Mouse (Mus musculus) adrenal gland, postnatal 25 days (tissue): ENCODE measurements around the gene Ecpas. TPM values are rescaled to one million over a fixed set of nuclear protein-coding genes. Genes with fewer than 3 reads are reported as not detected.
A peak's percentile ranks its signal among the peaks of the same experiment; 100 is the strongest.

Experiments used
- DNase-seq: peaks from one replicate; pipeline ENCODE4 v3.0.0; 2021; ENCODE audit warnings: mixed read lengths
- total RNA-seq: library from RNA; stranded (reverse); gene quantifications from 2 replicates; pipeline ENCODE4 v1.2.3, GENCODE M21; 2021

The Ecpas gene
- total RNA-seq, 1 experiment from 2014 or later, result 174 TPM

- peak; percentile 59 for DNase-seq
Observed at GRCm38 (mm10) chr4:58911069-58911830, 1.3 kb downstream of the Ecpas start.

- no peak for DNase-seq
Observed at GRCm38 (mm10) chr4:58910175-58911068, 2.1 kb downstream of the Ecpas start.

GRCm38 (mm10) chr4:58907453-58907852, 5.1 kb downstream of the Ecpas start:
- no peak for DNase-seq

- DNase-seq, result no peak
Observed at GRCm38 (mm10) chr4:58898318-58898717, 14.2 kb downstream of the Ecpas start.

GRCm38 (mm10) chr4:58897436-58897835, 15.1 kb downstream of the Ecpas start:
- DNase-seq, result no peak

GRCm38 (mm10) chr4:58894399-58894798, 18.1 kb downstream of the Ecpas start:
- no peak for DNase-seq

GRCm38 (mm10) chr4:58890035-58890782, 22.3 kb downstream of the Ecpas start:
- no peak for DNase-seq

- DNase-seq, result no peak
Observed at GRCm38 (mm10) chr4:58888568-58888967, 24.0 kb downstream of the Ecpas start.

GRCm38 (mm10) chr4:58887626-58888025, 24.9 kb downstream of the Ecpas start:
- no peak for DNase-seq

- DNase-seq, result no peak
Observed at GRCm38 (mm10) chr4:58886778-58887177, 25.8 kb downstream of the Ecpas start.

- no peak for DNase-seq
Observed at GRCm38 (mm10) chr4:58885341-58885740, 27.2 kb downstream of the Ecpas start.

- no peak for DNase-seq
Observed at GRCm38 (mm10) chr4:58883841-58884240, 28.7 kb downstream of the Ecpas start.

GRCm38 (mm10) chr4:58874373-58874772, 38.2 kb downstream of the Ecpas start:
- no peak for DNase-seq

- DNase-seq, result peak; percentile 41
Observed at GRCm38 (mm10) chr4:58867242-58867641, 45.3 kb downstream of the Ecpas start.

- DNase-seq, result no peak
Observed at GRCm38 (mm10) chr4:58832908-58833307, 79.6 kb downstream of the Ecpas start.

GRCm38 (mm10) chr4:58825921-58826320, 86.6 kb downstream of the Ecpas start:
- DNase-seq, result peak; percentile 31

- no peak for DNase-seq
Observed at GRCm38 (mm10) chr4:58787616-58788015, 124.9 kb downstream of the Ecpas start, which contains the start of gene Olfr267. Gene Olfr267 (minus strand): TSS chr4:58787716.

GRCm38 (mm10) chr4:58786659-58787058, 125.9 kb downstream of the Ecpas start:
- no peak for DNase-seq

GRCm38 (mm10) chr4:58763417-58763816, 149.1 kb downstream of the Ecpas start:
- DNase-seq, result no peak

GRCm38 (mm10) chr4:58749510-58749909, 163.0 kb downstream of the Ecpas start:
- DNase-seq, result no peak

GRCm38 (mm10) chr4:58749101-58749500, 163.4 kb downstream of the Ecpas start:
- no peak for DNase-seq
